Mouse (Mus musculus) forebrain, embryonic 16.5 days (tissue): ENCODE results near the gene Plb1. TPM values are rescaled to one million over a fixed set of nuclear protein-coding genes. Genes with fewer than 3 reads are reported as not detected.

Experiments used
- ATAC-seq: fragments of 200-750 bp; cut with Nextera tagmentation; 2 replicates; pipeline ENCODE4 v1.8.0; 2017; ENCODE audit warnings: mild to moderate bottlenecking, moderate library complexity
- H3K27ac ChIP-seq: fragments of 300-500 bp; sonication (generic); 2 replicates; pipeline ENCODE4 v1.5.1; 2014; ENCODE audit warnings: low read length, control low read depth
- H3K27me3 ChIP-seq: fragments of 300-500 bp; sonication (generic); replicated peaks from 2 replicates; pipeline ENCODE4 v1.6.1; 2014; ENCODE audit warnings: low read length; ENCODE audit not compliant: control insufficient read depth, insufficient read depth
- H3K36me3 ChIP-seq: fragments of 300-500 bp; sonication (generic); 2 replicates; pipeline ENCODE4 v1.6.1; 2014; ENCODE audit not compliant: control insufficient read depth, insufficient read depth
- H3K4me1 ChIP-seq: fragments of 300-500 bp; sonication (generic); replicated peaks from 2 replicates; pipeline ENCODE4 v1.6.1; 2014; ENCODE audit warnings: low read length; ENCODE audit not compliant: control insufficient read depth, insufficient read depth
- H3K4me2 ChIP-seq: fragments of 300-500 bp; sonication (generic); 2 replicates; pipeline ENCODE4 v1.6.1; 2014; ENCODE audit warnings: mild to moderate bottlenecking, low read length, control low read depth
- H3K4me3 ChIP-seq: fragments of 300-500 bp; sonication (generic); replicated peaks from 2 replicates; pipeline ENCODE4 v1.5.1; 2014; ENCODE audit warnings: mild to moderate bottlenecking, low read length, control low read depth
- H3K9ac ChIP-seq: fragments of 300-500 bp; sonication (generic); replicated peaks from 2 replicates; pipeline ENCODE4 v1.6.1; 2014; ENCODE audit warnings: low read depth, low read length, control low read depth
- H3K9me3 ChIP-seq: fragments of 300-500 bp; sonication (generic); 2 replicates; pipeline ENCODE4 v1.6.1; 2016; ENCODE audit warnings: low read length; ENCODE audit not compliant: control insufficient read depth
- WGBS: fragments of 180-500 bp; shearing (Covaris S2); extraction: QIAGEN DNeasy Blood & Tissue Kit; methylation state at CpG from one replicate; pipeline ENCODE4 v1.1.7; 2014; 5-methylcytosine and 5-hydroxymethylcytosine counted together
- polyA plus RNA-seq: library from polyadenylated mRNA; unstranded; fragments of >200 nt; fragmentation: Nextera tagmentation; extraction: Ambion mirVana; gene quantifications from 2 replicates; pipeline ENCODE4 v1.2.1, GENCODE M21; 2015

Gene Plb1
- 0.04 and 0.07 TPM in 2 replicates for polyA plus RNA-seq

DNA sequence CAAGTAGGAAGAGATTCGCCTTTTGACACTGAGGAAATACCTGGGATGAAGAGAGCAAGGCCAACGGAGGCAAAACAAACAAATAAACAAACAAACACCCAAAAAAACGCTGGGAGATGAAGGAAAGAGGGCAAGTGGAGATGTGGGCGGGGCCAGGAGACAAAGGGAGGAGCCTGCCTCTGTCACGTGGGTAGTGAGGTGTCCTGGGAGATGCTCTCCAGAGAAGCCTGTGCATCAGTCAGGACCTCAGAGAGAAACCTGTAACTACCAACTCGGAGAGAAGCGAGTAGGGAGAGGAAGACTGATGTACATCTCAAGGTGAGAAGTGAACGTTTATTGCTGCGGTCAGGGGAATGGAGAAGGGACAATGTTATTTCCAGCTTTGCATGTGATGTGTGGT, at the start of gene Plb1:
Gene Plb1, plus strand, starts transcription at position 235 of the 400 bp plus-strand sequence.
- Histone ChIP-seq H3K27me3 (no peaks in the 10 kb centered on the region), H3K4me1 (no peaks in the 10 kb centered on the region), H3K9me3 (no peaks in the 10 kb centered on the region), H3K36me3 (no peaks in the 10 kb centered on the region), H3K9ac (no peak within 1 kb of the TSS), H3K27ac (no peak within 1 kb of the TSS), H3K4me2 (no peak within 1 kb of the TSS), H3K4me3 (no peak within 1 kb of the TSS)
- ATAC-seq = no peak
- WGBS = 83% methylated on average over 9 of the region's 9 CpGs

DNA sequence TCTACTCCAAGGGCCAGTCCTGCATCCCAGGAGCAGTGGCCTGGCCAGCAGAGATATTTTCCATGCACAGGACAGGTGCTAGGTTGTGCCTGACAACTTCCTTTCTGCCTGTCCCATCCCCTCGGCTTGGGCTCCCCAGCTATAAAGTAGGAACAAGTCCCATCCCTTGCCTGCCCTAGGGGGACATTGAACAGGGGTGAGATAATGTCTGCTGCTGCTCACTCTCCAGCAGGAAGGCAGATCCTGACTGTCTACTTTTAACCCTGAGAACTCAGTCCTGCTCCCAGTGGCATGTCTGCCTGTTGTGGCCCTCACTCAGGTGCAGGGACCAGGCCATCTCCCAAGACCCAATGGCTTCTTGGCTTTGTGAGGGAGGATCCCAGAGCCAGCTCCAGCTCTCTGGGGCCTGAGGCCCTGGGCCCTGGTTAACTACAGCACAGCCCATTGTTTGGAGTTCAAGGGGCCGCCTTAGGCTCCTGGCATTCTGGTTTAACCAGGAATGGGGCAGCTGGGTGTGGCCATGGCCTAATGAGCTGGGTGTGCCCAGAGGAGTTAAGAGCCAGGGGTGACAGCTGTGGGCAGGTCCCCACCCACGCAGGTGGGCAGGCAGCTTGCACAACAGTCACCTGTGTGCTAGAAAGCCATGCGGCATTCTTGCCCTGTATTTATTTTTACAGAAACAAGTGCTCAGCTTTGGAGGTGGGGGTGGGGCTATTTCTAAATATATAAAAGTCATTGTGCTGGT, 49.5 kb upstream of the Plb1 start:
- WGBS = 66% methylated on average over 4 of the region's 4 CpGs
- ATAC-seq = no peak
- no peak overlapping the region for H3K27ac ChIP-seq
- no peak overlapping the region for H3K4me3 ChIP-seq
- H3K36me3 ChIP-seq = no peaks in the 10 kb centered on the region
- H3K27me3 ChIP-seq = no peaks in the 10 kb centered on the region
- no peaks in the 10 kb centered on the region for H3K9me3 ChIP-seq
- H3K9ac ChIP-seq = no peak overlapping the region
- H3K4me1 ChIP-seq = no peaks in the 10 kb centered on the region
- no peak overlapping the region for H3K4me2 ChIP-seq

DNA sequence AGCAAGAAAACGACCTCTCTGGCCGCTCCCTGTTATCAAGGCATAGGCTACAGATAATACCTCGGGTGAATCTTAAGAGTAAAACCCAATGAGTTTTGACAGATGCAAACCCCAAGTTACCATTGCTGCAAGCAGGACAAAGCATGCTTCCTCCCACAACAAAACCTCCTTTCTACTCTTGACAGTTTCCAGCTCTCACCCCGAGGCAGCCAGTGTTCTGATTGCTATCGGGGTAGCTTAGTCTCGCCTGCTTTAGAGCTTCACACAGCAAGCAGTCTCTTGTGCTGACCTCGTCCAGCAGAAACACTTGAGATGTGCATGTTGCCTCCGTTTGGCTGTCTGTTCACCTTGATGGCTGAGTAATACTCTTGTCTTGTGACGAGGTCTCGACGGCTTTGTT, 44.8 kb upstream of the Plb1 start:
- no peaks in the 10 kb centered on the region for H3K4me1 ChIP-seq
- no peak overlapping the region for H3K4me2 ChIP-seq
- H3K4me3 ChIP-seq = no peak overlapping the region
- H3K27me3 ChIP-seq = no peaks in the 10 kb centered on the region
- 50% methylated on average over 11 of the region's 11 CpGs for WGBS
- H3K9ac ChIP-seq = no peak overlapping the region
- H3K36me3 ChIP-seq = no peaks in the 10 kb centered on the region
- ATAC-seq = no peak
- no peaks in the 10 kb centered on the region for H3K9me3 ChIP-seq
- H3K27ac ChIP-seq = no peak overlapping the region

DNA sequence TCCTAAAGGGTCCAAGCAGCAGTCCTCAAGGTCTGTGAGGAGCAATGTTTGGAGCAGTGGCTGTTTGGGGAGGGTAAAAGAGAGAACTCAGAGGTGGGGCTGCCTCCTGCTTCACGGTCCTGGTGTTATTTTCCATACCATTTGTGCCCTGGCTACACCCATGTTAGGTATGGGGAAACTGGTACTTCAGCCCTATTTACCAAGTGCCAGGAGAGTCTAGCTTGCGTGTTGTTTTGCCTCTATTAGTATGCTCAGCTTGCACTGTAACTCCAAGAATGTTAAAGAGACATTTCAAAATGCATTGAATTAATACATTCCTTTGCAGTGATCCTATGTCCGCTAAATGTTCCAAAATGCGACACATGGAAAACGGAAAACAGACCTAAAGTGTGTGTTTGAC, 41.2 kb upstream of the Plb1 start:
- Histone ChIP-seq H3K9me3 (no peaks in the 10 kb centered on the region), H3K9ac (no peak overlapping the region), H3K27ac (no peak overlapping the region), H3K36me3 (no peaks in the 10 kb centered on the region), H3K27me3 (no peaks in the 10 kb centered on the region), H3K4me3 (no peak overlapping the region), H3K4me1 (no peaks in the 10 kb centered on the region), H3K4me2 (no peak overlapping the region)
- ATAC-seq = no peak
- 74% methylated on average over 5 of the region's 5 CpGs for WGBS

DNA sequence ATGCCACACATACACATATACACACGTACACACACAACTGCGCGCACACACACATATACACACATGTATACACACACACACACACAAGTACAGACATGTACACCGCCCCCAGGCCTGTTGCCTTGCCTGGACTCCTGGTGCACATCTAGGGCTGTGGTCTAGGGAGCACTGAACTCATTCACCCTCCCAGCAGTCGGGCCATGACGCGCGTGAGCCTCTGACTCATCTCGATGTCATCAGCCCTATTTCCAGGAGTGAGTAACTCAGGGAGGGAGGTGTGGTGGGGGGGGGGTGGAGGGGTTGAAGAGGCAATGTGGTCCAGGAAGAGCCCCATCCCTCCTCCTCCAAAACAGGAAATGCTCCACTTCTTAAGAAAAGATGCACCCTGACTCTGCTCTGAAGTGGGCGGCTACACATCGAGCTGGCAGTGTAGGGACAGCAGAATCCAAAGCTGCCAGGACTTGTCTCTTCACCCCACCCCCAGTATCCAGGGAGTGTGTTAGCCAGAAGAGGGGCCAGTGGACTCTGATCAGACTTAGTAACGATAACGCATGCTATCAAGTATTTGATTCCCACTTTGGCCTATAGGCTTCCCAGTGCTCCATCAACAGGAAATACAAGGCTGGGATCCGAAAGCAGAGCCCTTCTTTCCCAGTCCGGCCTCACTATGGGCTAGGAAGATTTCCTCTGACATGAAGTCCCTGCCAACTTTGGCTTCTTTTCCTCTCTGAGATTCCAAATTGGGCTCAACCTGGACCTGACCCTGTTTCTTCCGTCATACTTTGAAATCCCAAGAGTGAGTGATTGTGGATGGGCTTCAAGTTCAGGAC, 40.3 kb upstream of the Plb1 start:
- no peak for ATAC-seq
- Histone ChIP-seq H3K27ac (no peak overlapping the region), H3K36me3 (no peaks in the 10 kb centered on the region), H3K9me3 (no peaks in the 10 kb centered on the region), H3K4me1 (no peaks in the 10 kb centered on the region), H3K9ac (no peak overlapping the region), H3K4me2 (no peak overlapping the region), H3K27me3 (no peaks in the 10 kb centered on the region), H3K4me3 (no peak overlapping the region)
- WGBS = 86% methylated on average over 16 of the region's 16 CpGs

DNA sequence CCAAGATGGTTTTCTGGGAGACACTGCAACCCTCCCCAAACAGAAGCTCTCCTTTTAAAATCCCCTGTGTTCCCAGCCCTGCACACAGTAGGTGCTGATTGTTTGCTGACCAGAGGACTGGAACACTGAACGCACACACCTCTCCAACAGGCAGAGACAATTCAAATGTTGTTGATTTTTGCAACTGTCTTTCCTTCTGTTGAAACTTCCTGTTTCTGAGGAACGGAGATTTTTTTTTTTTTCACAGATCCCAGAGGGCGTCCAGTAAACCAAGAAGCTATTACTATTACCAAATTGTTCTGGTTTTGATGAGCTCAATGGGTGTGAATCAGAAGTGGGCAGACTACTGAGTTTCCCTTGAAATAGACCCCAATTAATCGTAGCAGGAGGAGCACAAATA, 38.3 kb upstream of the Plb1 start:
- Histone ChIP-seq H3K4me2 (no peak overlapping the region), H3K27me3 (no peaks in the 10 kb centered on the region), H3K27ac (no peak overlapping the region), H3K9ac (no peak overlapping the region), H3K4me1 (no peaks in the 10 kb centered on the region), H3K4me3 (no peak overlapping the region), H3K9me3 (no peaks in the 10 kb centered on the region), H3K36me3 (no peaks in the 10 kb centered on the region)
- 81% methylated on average over 4 of the region's 4 CpGs for WGBS
- ATAC-seq = no peak

DNA sequence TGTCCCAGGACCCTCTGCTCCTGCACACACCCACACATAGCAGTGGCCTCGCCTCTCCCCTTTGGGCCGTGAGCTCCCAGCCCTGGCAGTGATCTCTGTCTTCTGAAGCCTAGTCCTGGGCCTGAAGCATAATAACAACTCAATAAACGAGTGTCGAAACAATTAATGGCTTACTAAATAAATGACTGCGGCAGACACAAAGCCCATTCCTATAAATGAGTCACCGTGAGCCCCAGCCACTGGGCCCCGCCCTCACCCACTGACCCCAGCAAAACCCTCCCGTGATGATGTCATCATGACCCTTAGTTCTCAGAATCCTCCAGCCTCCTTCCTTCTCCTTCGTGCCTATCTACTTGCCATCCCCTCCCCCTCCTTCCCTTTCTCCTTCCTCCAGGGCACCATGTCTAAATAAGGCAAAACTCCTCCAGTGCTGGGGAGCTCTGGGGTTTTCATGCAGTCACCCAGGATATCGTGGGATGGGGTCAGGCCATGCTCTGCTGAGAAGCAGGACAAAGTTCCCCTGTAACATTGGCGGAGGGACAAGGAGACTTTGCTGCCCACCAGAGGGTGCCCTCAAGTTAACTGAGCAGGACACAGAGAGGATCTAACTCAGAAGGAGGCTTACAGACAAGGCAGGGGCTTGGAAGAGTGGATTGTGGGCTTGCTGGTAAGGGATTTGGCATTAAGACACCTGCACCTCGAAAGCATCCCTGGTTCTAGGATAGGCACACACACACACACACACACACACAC, 36.5 kb upstream of the Plb1 start:
- Histone ChIP-seq H3K36me3 (no peaks in the 10 kb centered on the region), H3K4me2 (no peak overlapping the region), H3K4me1 (no peaks in the 10 kb centered on the region), H3K9me3 (no peaks in the 10 kb centered on the region), H3K27ac (no peak overlapping the region), H3K9ac (no peak overlapping the region), H3K27me3 (no peaks in the 10 kb centered on the region), H3K4me3 (no peak overlapping the region)
- no peak for ATAC-seq
- 61% methylated on average over 12 of the region's 12 CpGs for WGBS

DNA sequence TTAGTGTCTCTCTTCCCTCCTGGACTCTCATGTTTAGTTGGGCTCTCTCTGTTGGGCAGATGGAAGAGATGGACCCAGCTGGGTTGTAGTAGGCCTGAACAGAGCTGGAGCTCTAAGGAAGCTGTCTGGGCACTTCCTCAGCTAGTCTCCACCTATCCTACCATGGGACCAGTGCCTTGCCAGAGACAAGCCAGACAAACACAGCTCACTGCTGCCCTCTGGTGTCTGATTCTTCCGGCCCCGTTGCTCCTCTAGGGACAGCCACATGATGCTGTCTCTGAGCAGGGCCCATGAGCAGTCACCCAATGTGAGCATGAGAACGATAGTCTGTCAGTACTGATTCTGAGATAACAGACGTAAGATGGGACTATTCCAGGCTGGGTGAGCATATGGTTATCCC, 34.8 kb upstream of the Plb1 start:
- Histone ChIP-seq H3K36me3 (no peaks in the 10 kb centered on the region), H3K9me3 (no peaks in the 10 kb centered on the region), H3K4me2 (no peak overlapping the region), H3K27ac (no peak overlapping the region), H3K4me1 (no peaks in the 10 kb centered on the region), H3K27me3 (no peaks in the 10 kb centered on the region), H3K9ac (no peak overlapping the region), H3K4me3 (no peak overlapping the region)
- 13% methylated on average over 4 of the region's 4 CpGs for WGBS
- ATAC-seq = peak; percentile 59; the same call in 1 of the 2 replicates

DNA sequence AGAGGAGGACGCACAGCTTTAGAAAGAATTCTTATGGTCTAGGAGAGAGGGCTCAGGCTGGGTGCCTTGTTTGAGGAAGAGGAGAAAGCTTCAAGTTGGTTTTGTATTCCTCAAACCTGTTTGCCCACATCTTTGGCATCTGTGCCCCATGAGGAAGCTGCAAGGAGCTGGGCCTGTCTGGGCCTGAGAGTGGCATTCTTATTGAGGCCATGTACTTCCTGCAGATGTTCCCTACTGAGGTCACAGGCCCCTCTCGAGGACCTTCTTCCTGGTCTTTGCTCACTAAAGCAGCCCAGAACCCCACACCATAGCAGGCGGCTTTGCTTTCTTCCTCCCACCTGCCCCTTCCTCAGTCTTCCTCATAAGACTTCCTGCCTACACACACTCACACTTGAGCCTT, 33.4 kb upstream of the Plb1 start:
- Histone ChIP-seq H3K36me3 (no peaks in the 10 kb centered on the region), H3K27ac (no peak overlapping the region), H3K4me2 (no peak overlapping the region), H3K9ac (no peak overlapping the region), H3K4me1 (no peaks in the 10 kb centered on the region), H3K4me3 (no peak overlapping the region), H3K9me3 (no peaks in the 10 kb centered on the region), H3K27me3 (no peaks in the 10 kb centered on the region)
- ATAC-seq = no peak
- 81% methylated on average over 3 of the region's 3 CpGs for WGBS
